ENCODE assay signal across 9 mouse cellular contexts in the genomic region with DNA sequence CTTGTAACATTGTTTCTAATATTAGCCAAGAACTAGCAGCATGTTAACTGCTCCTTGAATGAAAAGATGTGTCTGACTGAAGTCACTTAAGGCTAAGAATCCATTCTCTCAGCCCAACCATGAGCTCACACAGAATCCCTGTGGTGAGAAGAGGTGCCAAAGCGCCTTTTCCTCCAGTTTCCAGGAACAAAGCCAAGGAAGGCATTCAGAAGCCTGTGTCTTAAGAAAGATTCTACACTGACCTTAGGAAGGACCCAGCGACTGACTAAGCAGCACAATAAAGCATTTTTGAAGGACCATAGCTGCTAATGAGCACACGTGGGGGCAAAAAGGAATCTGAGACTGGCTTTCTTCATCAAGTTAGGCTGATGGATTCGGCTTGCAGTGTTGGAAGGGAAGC. TPM values are rescaled to one million over a fixed set of nuclear protein-coding genes. Genes with fewer than 3 reads are reported as not detected.
A peak's percentile ranks its signal among the peaks of the same experiment; 100 is the strongest.
DNase-seq lines count a peak whose midpoint lies in the region; ATAC-seq lines count a peak whose summit lies in the region.
"Had no signal": no experiment of that assay in that cellular context is flagged by ENCODE, and none has a peak within 500 bp of the region (broad histone marks: within the 10 kb centered on the region; RNA-seq: fewer than 3 reads in every experiment).

No protein-coding gene starts in this region.

- H3K27me3 ChIP-seq in liver, embryonic 13.5 days = no peaks in the 10 kb centered on the region
- H3K27me3 ChIP-seq in liver, embryonic 11.5 days (replicated peaks; ENCODE audit: control insufficient read depth, insufficient read depth, low read length) = no peaks in the 10 kb centered on the region
- no peaks in the 10 kb centered on the region for H3K27me3 ChIP-seq in intestine, embryonic 15.5 days (replicated peaks)
- H3K27me3 ChIP-seq: neural tube, embryonic 12.5 days had no signal

- H3K4me2 ChIP-seq in liver, embryonic 13.5 days = no peak overlapping the region
- H3K4me2 ChIP-seq in liver, embryonic 11.5 days = no peak overlapping the region
- no peak overlapping the region for H3K4me2 ChIP-seq in intestine, embryonic 15.5 days (replicated peaks)

- peaks cover 43% of the 10 kb centered on the region for H3K4me1 ChIP-seq in liver, embryonic 13.5 days (replicated peaks)
- H3K4me1 ChIP-seq in liver, embryonic 11.5 days (replicated peaks; ENCODE audit: control insufficient read depth, insufficient read depth, low read length) = peaks cover 8% of the 10 kb centered on the region
- H3K4me1 ChIP-seq in intestine, embryonic 15.5 days (replicated peaks) = 0 out of 2 replicates have a peak, but pooled peaks cover 5% of the 10 kb centered on the region

- no peaks in the 10 kb centered on the region for H3K9me3 ChIP-seq in liver, embryonic 13.5 days (replicated peaks)
- H3K9me3 ChIP-seq in liver, embryonic 11.5 days (ENCODE audit: control insufficient read depth, low read length) = no peaks in the 10 kb centered on the region
- no peaks in the 10 kb centered on the region for H3K9me3 ChIP-seq in intestine, embryonic 15.5 days
- H3K9me3 ChIP-seq: neural tube, embryonic 12.5 days had no signal

- H3K27ac ChIP-seq in liver, embryonic 13.5 days = peak overlapping the region; percentile 37; the same call in 1 of the 2 replicates
- no peak overlapping the region for H3K27ac ChIP-seq in liver, embryonic 11.5 days (ENCODE audit: low read depth, low read length)
- no peak overlapping the region for H3K27ac ChIP-seq in intestine, embryonic 15.5 days
- H3K27ac ChIP-seq: neural tube, embryonic 12.5 days had no signal

- 68% methylated on average over 4 of the region's 4 CpGs for WGBS in liver, embryonic 13.5 days (ENCODE audit: insufficient replicate concordance)
- WGBS in liver, embryonic 11.5 days = 66% methylated on average over 4 of the region's 4 CpGs
- 59% methylated on average over 4 of the region's 4 CpGs for WGBS in intestine, embryonic 15.5 days

- no peak for ATAC-seq in liver, embryonic 13.5 days (ENCODE audit: low read depth)
- no peak for ATAC-seq in liver, embryonic 11.5 days (replicated peaks; ENCODE audit: low FRiP score)
- ATAC-seq in intestine, embryonic 15.5 days = no peak

- no peaks in the 10 kb centered on the region for H3K36me3 ChIP-seq in liver, embryonic 13.5 days
- no peaks in the 10 kb centered on the region for H3K36me3 ChIP-seq in liver, embryonic 11.5 days (ENCODE audit: control insufficient read depth, insufficient read depth, low read length)
- H3K36me3 ChIP-seq in intestine, embryonic 15.5 days = no peaks in the 10 kb centered on the region

- no peak overlapping the region for H3K9ac ChIP-seq in liver, embryonic 13.5 days
- H3K9ac ChIP-seq in liver, embryonic 11.5 days (ENCODE audit: low read depth, low read length) = no peak overlapping the region
- no peak overlapping the region for H3K9ac ChIP-seq in intestine, embryonic 15.5 days
- H3K9ac ChIP-seq: neural tube, embryonic 12.5 days had no signal

- peak; percentile 8 for DNase-seq in embryo, embryonic 11 days
- DNase-seq in embryo, embryonic 9.5 days (ENCODE audit: extremely low spot score) = no peak
- no peak for DNase-seq in liver, embryonic 13.5 days
- DNase-seq in liver, embryonic 11.5 days (ENCODE audit: low spot score) = no peak
- peak; percentile 18 for DNase-seq in gastrocnemius, postnatal 10 days
- DNase-seq in lung, postnatal 10 days = peak; percentile 69
- DNase-seq in frontal cortex, postnatal 10 days (ENCODE audit: low spot score in 2 of 2) = no peak

- H3K4me3 ChIP-seq in liver, embryonic 13.5 days (replicated peaks) = no peak overlapping the region
- H3K4me3 ChIP-seq in liver, embryonic 11.5 days (ENCODE audit: low read depth, low read length) = no peak overlapping the region
- H3K4me3 ChIP-seq in intestine, embryonic 15.5 days (replicated peaks) = no peak overlapping the region

RNA-seq across cellular contexts. Expression of gene Ctnnal1, which starts 1.0 kb away (rescaled TPM):
- polyA plus RNA-seq in liver, embryonic 13.5 days (2015; fragmentation: Nextera tagmentation; extraction: Ambion mirVana) = 9.5 and 11.2 TPM in 2 replicates
- polyA plus RNA-seq in liver, embryonic 11.5 days (2014; fragmentation: Nextera tagmentation; extraction: Ambion mirVana) = 16.5 and 20.0 TPM in 2 replicates
- total RNA-seq in gastrocnemius, postnatal 10 days (2021) = 10 to 100 TPM; 15.2 to 15.5 TPM
- polyA plus RNA-seq in intestine, embryonic 15.5 days (2015; fragmentation: Nextera tagmentation; extraction: Ambion mirVana) = 20.6 and 25.6 TPM in 2 replicates

Comparison
In these comparisons a context has a peak if more than half of its experiments do, and no peak if none do; other contexts are left out.
1. DNase-seq: peak in embryo, embryonic 11 days (single experiment), gastrocnemius, postnatal 10 days (single experiment) and lung, postnatal 10 days (single experiment); none in embryo, embryonic 9.5 days (single experiment), liver, embryonic 13.5 days (single experiment), liver, embryonic 11.5 days (single experiment) and frontal cortex, postnatal 10 days (0 of 2).